Mouse (Mus musculus) testis, adult 2 months (tissue): ENCODE data around the gene 9230102O04Rik.

Experiments
- CTCF ChIP-seq: fragments of 200-500 bp; IDR thresholded peaks from 2 replicates; pipeline ENCODE4 v1.5.1; 2012; ENCODE audit warnings: low read depth, mild to moderate bottlenecking, inconsistent platforms, low read length, moderate library complexity; ENCODE audit not compliant: control insufficient read depth, insufficient read depth, insufficient replicate concordance
- POLR2A ChIP-seq: fragments of 200-500 bp; IDR thresholded peaks from 2 replicates; pipeline ENCODE4 v1.6.1; 2012; ENCODE audit warnings: low read depth, mild to moderate bottlenecking, inconsistent platforms, low read length, moderate library complexity; ENCODE audit not compliant: control insufficient read depth

GRCm38 (mm10) chr2:9881051-9881591, 8.2 kb downstream of the 9230102O04Rik start, which contains the start of gene 4930412O13Rik:
- TF ChIP-seq CTCF: no peak
- TF ChIP-seq POLR2A: peak; percentile 30; the same call in 1 of the 2 replicates
